Mouse (Mus musculus): Measurements from ENCODE around the gene Zfhx3.

- TF ChIP-seq POLR2A (IDR thresholded peaks at IDR 0.05; ENCODE audit: borderline replicate concordance, low read depth, low read length) (no peak), CTCF (IDR thresholded peaks at IDR 0.05; ENCODE audit: low read depth, low read length) (no peak)
Observed at GRCm38 (mm10) chr8:108246934-108247417, 304.5 kb downstream of the Zfhx3 start.
